Mouse (Mus musculus): ENCODE results near the gene Klre1. TPM values are rescaled to one million over a fixed set of nuclear protein-coding genes. Genes with fewer than 3 reads are reported as not detected.

Gene Klre1
- polyA plus RNA-seq, 1 experiment from 2014 or later = not detected

GRCm38 (mm10) chr6:129543709-129544606, 33.7 kb upstream of the Klre1 start:
- Histone ChIP-seq H3K9me3 (no peaks in the 10 kb centered on the region), H3K9ac (no peak overlapping the region), H3K4me3 (no peak overlapping the region), H3K27me3 (no peaks in the 10 kb centered on the region), H3K27ac (no peak overlapping the region), H3K4me1 (no peaks in the 10 kb centered on the region), H3K4me2 (replicated peaks) (no peak overlapping the region), H3K36me3 (peaks cover 28% of the 10 kb centered on the region)
- 63% methylated on average over 6 of the region's 6 CpGs for WGBS
- peak; percentile 64; the same call in 1 of the 2 replicates for ATAC-seq (ENCODE audit: insufficient number of reproducible peaks, insufficient read depth, low FRiP score, low TSS enrichment)

- Histone ChIP-seq H3K27me3 (no peaks in the 10 kb centered on the region), H3K36me3 (no peaks in the 10 kb centered on the region), H3K27ac (no peak overlapping the region), H3K4me2 (replicated peaks) (no peak overlapping the region), H3K9ac (no peak overlapping the region), H3K4me1 (no peaks in the 10 kb centered on the region), H3K4me3 (no peak overlapping the region), H3K9me3 (no peaks in the 10 kb centered on the region)
- WGBS = 87% methylated on average over 2 of the region's 2 CpGs
- ATAC-seq (ENCODE audit: insufficient number of reproducible peaks, insufficient read depth, low FRiP score, low TSS enrichment) = no peak
These were observed 30.4 kb upstream of the Klre1 start for GRCm38 (mm10) chr6:129547277-129547676.

DNA sequence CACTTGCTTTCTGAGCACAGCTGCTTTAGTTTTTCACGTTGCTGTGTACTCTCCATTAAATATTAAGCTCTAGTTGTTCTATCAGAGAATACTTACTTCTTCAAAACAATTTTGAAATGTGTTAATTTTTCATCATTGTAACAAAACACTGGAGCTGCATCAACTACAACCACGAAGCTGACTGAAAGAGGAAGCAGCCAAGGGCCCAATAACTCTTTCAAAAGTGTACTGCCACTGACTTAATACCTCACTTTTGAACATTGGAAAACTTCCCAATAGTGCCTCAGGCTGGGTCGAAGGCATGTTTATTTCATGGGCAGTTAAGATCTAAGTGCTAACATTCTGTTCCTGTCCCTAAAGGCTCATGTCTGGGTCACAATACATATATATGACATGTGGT, 29.7 kb upstream of the Klre1 start:
- no peak overlapping the region for H3K4me3 ChIP-seq
- WGBS = 68% methylated on average over 3 of the region's 3 CpGs
- no peaks in the 10 kb centered on the region for H3K4me1 ChIP-seq
- H3K27me3 ChIP-seq = no peaks in the 10 kb centered on the region
- H3K27ac ChIP-seq = no peak overlapping the region
- ATAC-seq (ENCODE audit: insufficient number of reproducible peaks, insufficient read depth, low FRiP score, low TSS enrichment) = no peak
- no peak overlapping the region for H3K4me2 ChIP-seq (replicated peaks)
- no peaks in the 10 kb centered on the region for H3K9me3 ChIP-seq
- H3K36me3 ChIP-seq = no peaks in the 10 kb centered on the region
- H3K9ac ChIP-seq = no peak overlapping the region

- no peak overlapping the region for H3K9ac ChIP-seq
- H3K36me3 ChIP-seq = no peaks in the 10 kb centered on the region
- no peaks in the 10 kb centered on the region for H3K9me3 ChIP-seq
- H3K4me3 ChIP-seq = no peak overlapping the region
- H3K27me3 ChIP-seq = no peaks in the 10 kb centered on the region
- H3K4me1 ChIP-seq = no peaks in the 10 kb centered on the region
- H3K27ac ChIP-seq = no peak overlapping the region
- no peak overlapping the region for H3K4me2 ChIP-seq (replicated peaks)
- no peak for ATAC-seq (ENCODE audit: insufficient number of reproducible peaks, insufficient read depth, low FRiP score, low TSS enrichment)
These were observed 20.2 kb upstream of the Klre1 start for GRCm38 (mm10) chr6:129557298-129558023.

- ATAC-seq (ENCODE audit: insufficient number of reproducible peaks, insufficient read depth, low FRiP score, low TSS enrichment) = peak; percentile 28; the same call in 1 of the 2 replicates
- Histone ChIP-seq H3K27me3 (no peaks in the 10 kb centered on the region), H3K27ac (no peak overlapping the region), H3K4me1 (no peaks in the 10 kb centered on the region), H3K36me3 (no peaks in the 10 kb centered on the region), H3K4me2 (replicated peaks) (no peak overlapping the region), H3K4me3 (no peak overlapping the region), H3K9me3 (no peaks in the 10 kb centered on the region), H3K9ac (no peak overlapping the region)
- 19% methylated on average over 12 of the region's 12 CpGs for WGBS
These were observed 18.6 kb upstream of the Klre1 start for GRCm38 (mm10) chr6:129558946-129559640.

DNA sequence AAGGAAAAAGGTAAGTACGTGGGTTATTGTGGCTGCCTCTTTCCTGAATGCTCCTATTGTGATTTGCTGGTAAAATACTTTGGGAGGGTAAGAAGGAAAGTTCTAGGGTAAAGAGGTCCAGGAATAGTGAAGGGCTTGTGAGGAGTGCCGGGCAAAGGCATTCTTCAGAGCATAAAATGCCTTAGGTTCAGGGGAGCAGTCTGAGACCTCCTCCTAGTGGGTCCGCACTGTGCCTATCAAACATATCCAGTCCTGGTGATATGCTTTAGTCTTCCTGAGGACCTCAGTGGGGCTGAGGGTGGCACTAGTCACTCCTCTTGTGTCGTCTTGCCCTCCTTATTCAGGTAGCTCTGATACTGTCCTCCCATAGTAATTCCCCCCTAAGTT, 18.1 kb upstream of the Klre1 start:
- WGBS = 58% methylated on average over 4 of the region's 4 CpGs
- Histone ChIP-seq H3K4me1 (no peaks in the 10 kb centered on the region), H3K27me3 (no peaks in the 10 kb centered on the region), H3K36me3 (no peaks in the 10 kb centered on the region), H3K9ac (no peak overlapping the region), H3K4me2 (replicated peaks) (no peak overlapping the region), H3K27ac (no peak overlapping the region), H3K4me3 (no peak overlapping the region), H3K9me3 (no peaks in the 10 kb centered on the region)
- ATAC-seq (ENCODE audit: insufficient number of reproducible peaks, insufficient read depth, low FRiP score, low TSS enrichment) = no peak

- Histone ChIP-seq H3K27me3 (no peaks in the 10 kb centered on the region), H3K9me3 (no peaks in the 10 kb centered on the region), H3K4me1 (no peaks in the 10 kb centered on the region), H3K9ac (no peak overlapping the region), H3K27ac (no peak overlapping the region), H3K4me2 (replicated peaks) (no peak overlapping the region), H3K36me3 (no peaks in the 10 kb centered on the region), H3K4me3 (no peak overlapping the region)
- ATAC-seq (ENCODE audit: insufficient number of reproducible peaks, insufficient read depth, low FRiP score, low TSS enrichment) = no peak
- 86% methylated on average over 2 of the region's 2 CpGs for WGBS
These were observed 12.4 kb upstream of the Klre1 start for GRCm38 (mm10) chr6:129565257-129565656.

GRCm38 (mm10) chr6:129575315-129575714, 2.4 kb upstream of the Klre1 start:
- H3K4me1 ChIP-seq = no peaks in the 10 kb centered on the region
- H3K4me3 ChIP-seq = no peak overlapping the region
- 34% methylated on average over 2 of the region's 2 CpGs for WGBS
- H3K27me3 ChIP-seq = no peaks in the 10 kb centered on the region
- no peak overlapping the region for H3K9ac ChIP-seq
- no peak overlapping the region for H3K4me2 ChIP-seq (replicated peaks)
- no peaks in the 10 kb centered on the region for H3K9me3 ChIP-seq
- H3K27ac ChIP-seq = no peak overlapping the region
- ATAC-seq (ENCODE audit: insufficient number of reproducible peaks, insufficient read depth, low FRiP score, low TSS enrichment) = no peak
- no peaks in the 10 kb centered on the region for H3K36me3 ChIP-seq

DNA sequence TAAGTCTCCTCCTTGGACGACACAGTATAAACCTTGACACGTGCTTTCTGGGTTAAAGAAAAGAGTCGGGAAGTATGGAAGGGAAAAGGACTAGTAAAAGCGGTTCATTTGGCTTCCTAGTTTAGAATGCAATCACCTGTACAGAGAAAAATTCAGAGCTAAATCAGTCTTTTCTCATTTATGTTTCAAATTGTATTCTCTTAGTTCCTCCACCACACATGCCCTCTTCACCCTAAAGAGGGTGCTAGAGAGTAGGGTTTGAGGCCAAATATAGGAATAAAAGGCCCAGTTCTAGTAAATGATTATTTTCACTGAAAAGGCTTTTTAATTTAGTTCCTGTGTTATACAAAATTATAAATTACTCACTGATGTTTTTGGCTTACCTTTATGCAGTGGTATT, 3.6 kb downstream of the Klre1 start:
- Histone ChIP-seq H3K36me3 (no peaks in the 10 kb centered on the region), H3K4me1 (no peaks in the 10 kb centered on the region), H3K9me3 (no peaks in the 10 kb centered on the region), H3K4me2 (replicated peaks) (no peak overlapping the region), H3K4me3 (no peak overlapping the region), H3K9ac (no peak overlapping the region), H3K27ac (no peak overlapping the region), H3K27me3 (no peaks in the 10 kb centered on the region)
- 56% methylated on average over 4 of the region's 4 CpGs for WGBS
- ATAC-seq (ENCODE audit: insufficient number of reproducible peaks, insufficient read depth, low FRiP score, low TSS enrichment) = no peak

GRCm38 (mm10) chr6:129581896-129582295, 4.2 kb downstream of the Klre1 start:
- Histone ChIP-seq H3K4me3 (no peak overlapping the region), H3K27ac (no peak overlapping the region), H3K4me1 (no peaks in the 10 kb centered on the region), H3K27me3 (no peaks in the 10 kb centered on the region), H3K9me3 (no peaks in the 10 kb centered on the region), H3K9ac (no peak overlapping the region), H3K4me2 (replicated peaks) (no peak overlapping the region), H3K36me3 (no peaks in the 10 kb centered on the region)
- 80% methylated on average over 4 of the region's 4 CpGs for WGBS
- ATAC-seq (ENCODE audit: insufficient number of reproducible peaks, insufficient read depth, low FRiP score, low TSS enrichment) = no peak

GRCm38 (mm10) chr6:129583014-129583413, 5.3 kb downstream of the Klre1 start:
- H3K9me3 ChIP-seq = no peaks in the 10 kb centered on the region
- H3K9ac ChIP-seq = no peak overlapping the region
- H3K27ac ChIP-seq = no peak overlapping the region
- H3K27me3 ChIP-seq = no peaks in the 10 kb centered on the region
- no peak overlapping the region for H3K4me3 ChIP-seq
- H3K4me2 ChIP-seq (replicated peaks) = no peak overlapping the region
- 73% methylated on average over 3 of the region's 3 CpGs for WGBS
- ATAC-seq (ENCODE audit: insufficient number of reproducible peaks, insufficient read depth, low FRiP score, low TSS enrichment) = no peak
- no peaks in the 10 kb centered on the region for H3K36me3 ChIP-seq
- H3K4me1 ChIP-seq = no peaks in the 10 kb centered on the region
